Mouse (Mus musculus): ENCODE data around the gene Sncg. TPM values are rescaled to one million over a fixed set of nuclear protein-coding genes. Genes with fewer than 3 reads are reported as not detected.

Gene Sncg
- polyA plus RNA-seq, 1 experiment from 2014 or later: 7.5 TPM

- H3K9me3 ChIP-seq: no peaks in the 10 kb centered on the region
- no peak for ATAC-seq (ENCODE audit: low FRiP score)
- H3K9ac ChIP-seq: no peak overlapping the region
- WGBS: 72% methylated on average over 3 of the region's 3 CpGs
- H3K36me3 ChIP-seq (replicated peaks): no peaks in the 10 kb centered on the region
- H3K4me2 ChIP-seq: no peak overlapping the region
- no peaks in the 10 kb centered on the region for H3K27me3 ChIP-seq
- H3K27ac ChIP-seq: no peak overlapping the region
- no peak overlapping the region for H3K4me3 ChIP-seq (replicated peaks)
- H3K4me1 ChIP-seq: no peaks in the 10 kb centered on the region
Observed at GRCm38 (mm10) chr14:34351660-34352059, 22.9 kb downstream of the Sncg start.

GRCm38 (mm10) chr14:34349007-34349406, 25.6 kb downstream of the Sncg start:
- Histone ChIP-seq H3K9me3 (no peaks in the 10 kb centered on the region), H3K4me1 (no peaks in the 10 kb centered on the region), H3K27ac (no peak overlapping the region), H3K27me3 (no peaks in the 10 kb centered on the region), H3K4me2 (no peak overlapping the region), H3K36me3 (replicated peaks) (peaks cover 6% of the 10 kb centered on the region), H3K9ac (no peak overlapping the region), H3K4me3 (replicated peaks) (no peak overlapping the region)
- no peak for ATAC-seq (ENCODE audit: low FRiP score)
- WGBS: 92% methylated on average over 8 of the region's 8 CpGs

DNA sequence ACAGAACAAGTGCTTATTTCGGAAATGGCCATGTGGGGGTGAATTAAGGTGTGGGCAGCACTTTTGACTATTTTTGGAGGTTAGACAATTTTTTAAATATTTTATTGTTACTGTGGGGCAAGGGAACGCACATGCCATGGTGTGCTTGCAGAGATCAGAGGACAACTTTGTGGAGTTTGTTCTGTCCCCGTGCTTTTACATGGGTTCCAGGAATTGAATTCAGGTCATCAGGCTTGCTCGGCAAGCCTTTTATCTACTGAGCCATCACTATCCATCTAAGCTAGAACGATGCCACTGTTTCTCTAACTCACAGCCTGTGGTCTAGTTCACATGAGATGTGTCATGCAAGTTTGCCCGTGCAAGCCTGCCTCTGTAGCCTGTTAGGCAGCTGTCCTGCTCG, 26.3 kb downstream of the Sncg start:
- no peaks in the 10 kb centered on the region for H3K9me3 ChIP-seq
- peaks cover 10% of the 10 kb centered on the region for H3K36me3 ChIP-seq (replicated peaks)
- ATAC-seq (ENCODE audit: low FRiP score): no peak
- H3K4me2 ChIP-seq: no peak overlapping the region
- no peaks in the 10 kb centered on the region for H3K27me3 ChIP-seq
- H3K9ac ChIP-seq: no peak overlapping the region
- 87% methylated on average over 7 of the region's 7 CpGs for WGBS
- H3K4me3 ChIP-seq (replicated peaks): no peak overlapping the region
- H3K4me1 ChIP-seq: no peaks in the 10 kb centered on the region
- H3K27ac ChIP-seq: no peak overlapping the region

GRCm38 (mm10) chr14:34347084-34347483, 27.5 kb downstream of the Sncg start:
- WGBS: 92% methylated on average over 5 of the region's 5 CpGs

DNA sequence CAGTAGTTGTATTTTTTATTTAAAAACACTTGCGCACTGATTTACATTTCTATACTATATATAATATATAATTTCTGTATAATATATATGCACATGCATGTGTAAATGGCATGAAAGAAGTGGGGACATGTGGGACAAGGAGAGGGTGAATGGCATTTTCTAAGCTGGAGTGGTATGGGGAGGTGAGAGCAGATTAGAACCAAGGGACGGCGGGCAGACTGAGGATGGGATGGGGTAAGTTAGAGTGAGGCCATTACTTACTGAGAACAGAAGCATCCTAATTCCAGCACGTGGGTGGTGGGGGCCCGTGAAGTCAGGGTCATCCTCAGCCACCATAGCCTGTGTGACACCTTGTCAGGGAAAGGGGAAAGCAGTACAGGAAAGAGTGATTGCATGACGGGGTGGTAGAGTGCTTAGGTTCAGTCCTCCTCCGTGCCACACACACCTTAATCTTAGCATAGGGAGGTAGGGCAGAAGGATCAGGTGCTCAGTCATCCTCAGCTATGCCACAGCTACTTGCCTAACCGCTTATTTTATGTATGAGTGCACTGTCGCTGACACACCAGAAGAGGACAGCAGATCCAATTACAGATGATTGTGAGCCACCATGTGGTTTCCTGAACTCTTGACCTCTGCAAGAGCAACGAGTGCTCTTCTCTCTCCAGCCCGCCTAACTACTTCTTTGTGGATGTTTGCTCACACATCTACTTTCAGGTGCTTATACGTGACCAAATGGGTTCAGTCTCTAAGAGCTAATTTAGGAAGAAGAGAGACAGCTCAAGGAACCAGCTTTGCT, 28.6 kb downstream of the Sncg start:
- no peaks in the 10 kb centered on the region for H3K27me3 ChIP-seq
- H3K36me3 ChIP-seq (replicated peaks): peaks cover 32% of the 10 kb centered on the region
- no peak for ATAC-seq (ENCODE audit: low FRiP score)
- no peak overlapping the region for H3K27ac ChIP-seq
- no peaks in the 10 kb centered on the region for H3K9me3 ChIP-seq
- WGBS: 63% methylated on average over 12 of the region's 12 CpGs
- H3K4me3 ChIP-seq (replicated peaks): no peak overlapping the region
- no peak overlapping the region for H3K4me2 ChIP-seq
- H3K9ac ChIP-seq: no peak overlapping the region
- no peaks in the 10 kb centered on the region for H3K4me1 ChIP-seq

More at GRCm38 (mm10) chr14:34347084-34347483, 27.5 kb downstream of the Sncg start:
- H3K4me1 ChIP-seq: no peaks in the 10 kb centered on the region
- H3K9ac ChIP-seq: no peak overlapping the region
- H3K4me3 ChIP-seq (replicated peaks): no peak overlapping the region
- no peaks in the 10 kb centered on the region for H3K27me3 ChIP-seq
- no peak overlapping the region for H3K27ac ChIP-seq
- peaks cover 23% of the 10 kb centered on the region for H3K36me3 ChIP-seq (replicated peaks)
- H3K4me2 ChIP-seq: no peak overlapping the region
- no peaks in the 10 kb centered on the region for H3K9me3 ChIP-seq
- no peak for ATAC-seq (ENCODE audit: low FRiP score)

DNA sequence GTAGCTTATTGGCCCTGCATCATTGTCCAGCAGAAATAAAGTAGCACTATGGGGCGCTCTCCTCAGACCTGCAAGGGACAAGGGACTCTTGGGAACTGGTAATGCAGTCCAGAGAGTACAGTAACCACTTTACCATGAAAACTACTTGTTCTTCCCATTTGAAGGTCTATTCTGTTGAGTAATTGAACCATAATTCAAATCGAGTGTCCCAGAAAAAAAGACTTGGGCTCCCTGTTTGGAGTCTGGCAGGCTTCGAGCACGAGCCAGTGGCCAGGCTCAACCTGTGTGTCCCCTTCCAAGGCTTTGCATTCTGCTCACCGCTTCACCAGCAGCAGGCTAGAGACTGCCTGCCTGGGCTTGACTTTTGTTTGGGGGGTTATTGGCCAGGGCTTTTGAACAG, 30.2 kb downstream of the Sncg start:
- no peaks in the 10 kb centered on the region for H3K9me3 ChIP-seq
- no peak overlapping the region for H3K9ac ChIP-seq
- H3K4me1 ChIP-seq: no peaks in the 10 kb centered on the region
- no peak overlapping the region for H3K4me3 ChIP-seq (replicated peaks)
- no peak overlapping the region for H3K4me2 ChIP-seq
- 87% methylated on average over 5 of the region's 5 CpGs for WGBS
- no peak overlapping the region for H3K27ac ChIP-seq
- ATAC-seq (ENCODE audit: low FRiP score): no peak
- peaks cover 42% of the 10 kb centered on the region for H3K36me3 ChIP-seq (replicated peaks)
- no peaks in the 10 kb centered on the region for H3K27me3 ChIP-seq

- H3K27me3 ChIP-seq: no peaks in the 10 kb centered on the region
- H3K4me1 ChIP-seq: no peaks in the 10 kb centered on the region
- no peak overlapping the region for H3K4me3 ChIP-seq (replicated peaks)
- ATAC-seq (ENCODE audit: low FRiP score): no peak
- WGBS: 91% methylated on average over 4 of the region's 4 CpGs
- H3K4me2 ChIP-seq: no peak overlapping the region
- no peaks in the 10 kb centered on the region for H3K9me3 ChIP-seq
- H3K36me3 ChIP-seq (replicated peaks): peaks cover 54% of the 10 kb centered on the region
- no peak overlapping the region for H3K27ac ChIP-seq
- H3K9ac ChIP-seq: no peak overlapping the region
Observed at GRCm38 (mm10) chr14:34343078-34343477, 31.5 kb downstream of the Sncg start.

DNA sequence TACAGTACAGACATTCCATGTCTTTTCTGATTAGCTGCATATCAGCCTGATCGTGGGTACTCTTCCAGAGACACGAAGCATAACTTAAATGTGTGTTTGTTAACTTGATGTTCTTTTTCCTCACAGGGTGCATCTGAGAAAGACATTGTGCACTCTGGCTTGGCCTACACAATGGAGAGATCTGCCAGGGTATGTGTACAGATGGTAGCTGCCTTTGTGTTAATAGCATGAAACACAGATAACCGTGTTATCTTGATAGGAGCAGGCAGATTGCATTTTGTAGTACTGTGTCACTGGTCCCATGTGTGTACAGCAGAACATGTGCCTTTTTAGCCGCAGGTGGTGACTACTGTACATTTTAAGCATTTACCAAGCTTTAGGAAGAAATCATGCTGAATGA, 32.6 kb downstream of the Sncg start:
- peaks cover 65% of the 10 kb centered on the region for H3K36me3 ChIP-seq (replicated peaks)
- no peak for ATAC-seq (ENCODE audit: low FRiP score)
- H3K4me3 ChIP-seq (replicated peaks): no peak overlapping the region
- no peak overlapping the region for H3K4me2 ChIP-seq
- no peaks in the 10 kb centered on the region for H3K9me3 ChIP-seq
- WGBS: 92% methylated on average over 4 of the region's 4 CpGs
- H3K27me3 ChIP-seq: no peaks in the 10 kb centered on the region
- H3K9ac ChIP-seq: no peak overlapping the region
- H3K4me1 ChIP-seq: no peaks in the 10 kb centered on the region
- no peak overlapping the region for H3K27ac ChIP-seq

- Histone ChIP-seq H3K4me3 (replicated peaks) (no peak overlapping the region), H3K27me3 (no peaks in the 10 kb centered on the region), H3K36me3 (replicated peaks) (peaks cover 86% of the 10 kb centered on the region), H3K9me3 (no peaks in the 10 kb centered on the region), H3K4me2 (no peak overlapping the region), H3K27ac (no peak overlapping the region), H3K4me1 (no peaks in the 10 kb centered on the region), H3K9ac (no peak overlapping the region)
- 48% methylated on average over 1 of the region's 1 CpGs for WGBS
- no peak for ATAC-seq (ENCODE audit: low FRiP score)
Observed at GRCm38 (mm10) chr14:34339446-34339845, 35.1 kb downstream of the Sncg start.

DNA sequence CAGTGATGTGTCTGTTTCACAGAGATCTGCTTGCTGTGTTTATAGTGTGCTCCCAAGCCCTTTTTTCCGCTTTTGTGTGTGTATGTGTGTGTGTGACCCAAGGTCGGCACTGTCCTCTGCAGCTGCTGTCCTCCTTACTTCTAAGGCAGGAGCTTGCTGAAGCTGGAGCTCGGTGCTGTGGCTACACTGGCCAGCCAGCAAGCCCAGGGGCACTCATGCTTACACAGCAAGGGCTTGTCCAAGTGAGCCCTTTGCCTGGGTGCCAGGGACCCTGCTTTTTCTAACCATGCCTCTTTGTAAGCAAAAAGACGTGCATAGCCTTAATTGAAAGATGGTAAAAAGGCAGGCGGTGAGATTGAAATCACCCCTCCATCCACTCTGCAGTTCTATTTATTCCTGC, 42.1 kb downstream of the Sncg start:
- H3K4me3 ChIP-seq (replicated peaks): no peak overlapping the region
- no peaks in the 10 kb centered on the region for H3K27me3 ChIP-seq
- no peak overlapping the region for H3K9ac ChIP-seq
- H3K4me1 ChIP-seq: no peaks in the 10 kb centered on the region
- H3K9me3 ChIP-seq: no peaks in the 10 kb centered on the region
- H3K27ac ChIP-seq: no peak overlapping the region
- peaks cover 73% of the 10 kb centered on the region for H3K36me3 ChIP-seq (replicated peaks)
- 88% methylated on average over 5 of the region's 5 CpGs for WGBS
- ATAC-seq (ENCODE audit: low FRiP score): no peak
- no peak overlapping the region for H3K4me2 ChIP-seq

DNA sequence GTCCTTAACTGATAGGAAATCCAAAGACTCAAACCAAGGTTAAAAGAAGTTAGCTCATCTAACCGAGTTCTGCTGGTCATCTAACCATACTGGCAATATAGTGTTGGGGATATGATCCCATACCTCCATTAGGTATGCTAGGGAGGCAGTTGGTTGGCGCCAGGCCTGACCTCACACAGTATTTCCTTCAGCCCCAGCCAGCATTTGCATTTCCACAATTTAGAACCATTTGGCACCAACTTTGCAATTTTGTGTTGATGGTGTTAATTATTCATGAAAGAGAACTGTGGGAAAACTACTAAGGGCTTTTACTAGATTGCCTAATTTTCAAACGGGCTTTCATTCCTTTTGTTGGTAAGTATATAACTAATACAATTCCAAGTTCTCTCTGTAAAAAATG, 42.7 kb downstream of the Sncg start:
- Histone ChIP-seq H3K9me3 (no peaks in the 10 kb centered on the region), H3K4me3 (replicated peaks) (no peak overlapping the region), H3K36me3 (replicated peaks) (peaks cover 67% of the 10 kb centered on the region), H3K4me2 (no peak overlapping the region), H3K27ac (no peak overlapping the region), H3K9ac (no peak overlapping the region), H3K4me1 (no peaks in the 10 kb centered on the region), H3K27me3 (no peaks in the 10 kb centered on the region)
- no peak for ATAC-seq (ENCODE audit: low FRiP score)
- 80% methylated on average over 3 of the region's 3 CpGs for WGBS

DNA sequence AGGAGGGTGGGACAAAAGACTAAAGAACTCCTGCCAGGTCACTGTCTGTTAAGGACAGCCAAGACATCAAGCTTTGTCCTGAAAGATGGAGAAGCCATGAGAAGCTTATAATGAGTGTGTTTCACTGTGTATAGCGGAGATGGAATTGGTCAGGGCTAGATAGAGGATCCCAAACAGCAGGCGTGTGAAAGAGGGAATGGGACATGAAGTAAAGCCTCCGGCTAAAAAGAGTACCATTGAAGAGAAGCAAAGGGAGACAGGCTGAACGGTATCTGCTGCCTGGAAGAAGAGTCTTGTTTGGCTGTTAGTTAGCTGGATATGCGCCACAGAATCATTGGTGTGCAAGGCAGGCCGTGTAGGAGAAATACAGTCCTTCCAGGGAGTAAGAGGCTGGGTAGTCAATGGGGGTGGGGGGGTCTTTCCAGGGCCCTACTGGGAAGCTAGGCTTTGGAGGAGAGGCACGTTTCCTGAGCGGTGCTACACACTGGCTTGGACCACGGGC, 43.9 kb downstream of the Sncg start:
- no peak for ATAC-seq (ENCODE audit: low FRiP score)
- H3K4me1 ChIP-seq: no peaks in the 10 kb centered on the region
- no peak overlapping the region for H3K27ac ChIP-seq
- H3K9me3 ChIP-seq: no peaks in the 10 kb centered on the region
- H3K27me3 ChIP-seq: no peaks in the 10 kb centered on the region
- peaks cover 55% of the 10 kb centered on the region for H3K36me3 ChIP-seq (replicated peaks)
- no peak overlapping the region for H3K4me3 ChIP-seq (replicated peaks)
- no peak overlapping the region for H3K9ac ChIP-seq
- 88% methylated on average over 9 of the region's 9 CpGs for WGBS
- no peak overlapping the region for H3K4me2 ChIP-seq

DNA sequence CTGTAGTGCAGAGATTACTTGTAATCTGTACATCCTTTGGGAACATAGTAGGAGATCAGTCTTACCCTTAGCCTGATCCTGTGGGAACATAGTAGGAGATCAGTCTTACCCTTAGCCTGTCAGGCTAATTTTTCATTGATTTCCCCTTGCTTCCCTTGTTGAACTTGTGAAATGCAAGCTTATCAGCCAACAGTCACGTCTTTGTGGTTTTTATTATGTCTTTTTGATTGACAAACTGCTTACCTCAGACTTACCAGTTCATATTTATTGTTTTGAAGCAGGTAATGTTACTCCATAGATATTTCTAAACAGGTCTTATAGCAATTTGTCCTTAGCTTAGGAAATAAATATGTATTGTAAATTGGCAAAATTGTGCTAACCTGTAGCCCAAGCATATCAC, 47.0 kb downstream of the Sncg start:
- H3K4me3 ChIP-seq (replicated peaks): no peak overlapping the region
- H3K27ac ChIP-seq: no peak overlapping the region
- no peaks in the 10 kb centered on the region for H3K27me3 ChIP-seq
- peaks cover 51% of the 10 kb centered on the region for H3K36me3 ChIP-seq (replicated peaks)
- H3K9ac ChIP-seq: no peak overlapping the region
- H3K4me1 ChIP-seq: no peaks in the 10 kb centered on the region
- H3K4me2 ChIP-seq: no peak overlapping the region
- no peaks in the 10 kb centered on the region for H3K9me3 ChIP-seq
- ATAC-seq (ENCODE audit: low FRiP score): no peak
- 85% methylated on average over 1 of the region's 1 CpGs for WGBS

Measured in forebrain, embryonic 12.5 days (tissue).